Mouse (Mus musculus): ENCODE measurements around the gene Slc9b2. TPM values are rescaled to one million over a fixed set of nuclear protein-coding genes. Genes with fewer than 3 reads are reported as not detected.

Gene Slc9b2
- polyA plus RNA-seq, 1 experiment: 1.4 TPM

DNA sequence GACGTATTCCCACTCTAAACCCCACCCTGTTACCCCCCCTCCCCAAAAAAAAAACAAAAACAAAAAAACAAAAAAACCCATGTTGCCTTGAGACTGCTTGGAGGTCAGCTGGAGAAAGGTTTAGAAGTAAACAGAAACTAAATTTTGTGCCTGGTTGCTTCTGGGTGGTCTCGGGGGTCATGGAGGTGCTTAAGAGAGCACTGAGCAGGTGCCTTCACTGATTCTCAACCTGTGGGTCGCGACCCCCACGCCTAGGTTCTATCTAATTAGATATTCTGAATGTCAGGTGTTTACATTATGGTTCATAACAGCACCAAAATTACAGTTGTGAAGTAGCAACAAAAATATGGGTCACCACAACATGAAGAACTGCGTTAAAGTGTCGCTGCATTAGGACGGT is 25.8 kb upstream of the Slc9b2 start:
- TF ChIP-seq POLR2A (IDR thresholded peaks at IDR 0.05; ENCODE audit: low read depth, low read length) (no peak), CTCF (IDR thresholded peaks at IDR 0.05; ENCODE audit: borderline replicate concordance, insufficient read depth, low read length) (no peak)
- Histone ChIP-seq H3K4me3 (ENCODE audit: insufficient read depth, low read length) (no peak overlapping the region), H3K27ac (ENCODE audit: insufficient read depth, low read length) (no peak overlapping the region), H3K4me1 (ENCODE audit: control insufficient read depth, insufficient read depth, low read length) (no peaks in the 10 kb centered on the region)

GRCm38 (mm10) chr3:135285256-135285655 is 22.2 kb upstream of the Slc9b2 start:
- H3K27ac ChIP-seq (ENCODE audit: insufficient read depth, low read length): no peak overlapping the region
- TF ChIP-seq POLR2A (IDR thresholded peaks at IDR 0.05; ENCODE audit: low read depth, low read length): no peak
- TF ChIP-seq CTCF (IDR thresholded peaks at IDR 0.05; ENCODE audit: borderline replicate concordance, insufficient read depth, low read length): no peak
- H3K4me3 ChIP-seq (ENCODE audit: insufficient read depth, low read length): no peak overlapping the region
- no peaks in the 10 kb centered on the region for H3K4me1 ChIP-seq (ENCODE audit: control insufficient read depth, insufficient read depth, low read length)

- Histone ChIP-seq H3K27ac (ENCODE audit: insufficient read depth, low read length) (no peak overlapping the region), H3K4me1 (ENCODE audit: control insufficient read depth, insufficient read depth, low read length) (no peaks in the 10 kb centered on the region), H3K4me3 (ENCODE audit: insufficient read depth, low read length) (no peak overlapping the region)
- TF ChIP-seq CTCF (IDR thresholded peaks at IDR 0.05; ENCODE audit: borderline replicate concordance, insufficient read depth, low read length) (no peak), POLR2A (IDR thresholded peaks at IDR 0.05; ENCODE audit: low read depth, low read length) (no peak)
Measured at GRCm38 (mm10) chr3:135285807-135286206, 21.7 kb upstream of the Slc9b2 start.

DNA sequence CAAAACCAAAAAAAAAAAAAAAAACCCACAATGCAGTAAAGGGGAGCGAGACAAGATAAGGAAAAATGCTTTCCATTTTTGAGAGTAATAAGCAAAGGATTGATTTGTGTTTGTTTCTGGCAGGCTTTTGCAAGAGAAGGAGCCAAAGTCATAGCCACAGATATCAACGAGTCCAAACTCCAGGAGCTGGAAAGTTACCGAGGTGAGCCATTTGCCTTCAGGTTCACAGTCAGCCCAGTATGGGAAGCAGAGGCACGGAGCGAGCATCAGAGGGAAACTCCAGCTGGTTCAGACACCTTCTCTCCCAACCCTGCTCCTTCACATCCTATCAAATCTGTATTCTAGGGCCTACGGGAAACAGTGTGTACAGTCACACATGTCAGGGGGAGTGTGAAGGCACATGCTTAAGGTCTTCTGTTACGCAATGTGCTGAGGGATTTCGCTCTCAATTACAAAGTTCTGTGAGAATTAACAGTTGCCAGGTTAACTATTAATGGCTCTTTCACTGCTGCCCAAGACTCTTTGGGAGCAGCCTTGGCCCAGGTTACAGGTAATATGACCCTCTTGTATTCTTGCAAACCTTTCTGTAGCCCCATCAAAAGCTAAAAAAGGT is 19.3 kb upstream of the Slc9b2 start:
- H3K27ac ChIP-seq (ENCODE audit: insufficient read depth, low read length): no peak overlapping the region
- no peaks in the 10 kb centered on the region for H3K4me1 ChIP-seq (ENCODE audit: control insufficient read depth, insufficient read depth, low read length)
- no peak for TF ChIP-seq POLR2A (IDR thresholded peaks at IDR 0.05; ENCODE audit: low read depth, low read length)
- TF ChIP-seq CTCF (IDR thresholded peaks at IDR 0.05; ENCODE audit: borderline replicate concordance, insufficient read depth, low read length): no peak
- no peak overlapping the region for H3K4me3 ChIP-seq (ENCODE audit: insufficient read depth, low read length)

DNA sequence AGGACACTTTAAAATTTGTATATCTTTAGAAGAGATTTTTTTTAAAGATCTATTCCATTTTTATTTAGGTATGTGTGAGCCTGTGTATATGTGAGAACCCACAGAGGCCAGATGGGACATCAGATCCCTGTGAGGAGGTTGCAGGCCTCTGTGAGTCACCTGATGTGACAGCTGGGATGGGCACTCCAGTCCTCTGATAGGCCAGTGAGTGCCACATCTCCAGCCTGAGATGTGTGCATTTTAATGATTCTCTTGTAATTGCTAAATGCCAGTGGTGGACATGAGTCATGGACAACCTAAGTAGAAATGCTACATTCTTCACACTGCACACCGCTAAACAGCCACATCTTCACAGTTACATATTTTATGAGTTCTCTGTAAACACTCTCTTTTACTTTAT is 18.4 kb upstream of the Slc9b2 start:
- no peak overlapping the region for H3K4me3 ChIP-seq (ENCODE audit: insufficient read depth, low read length)
- no peaks in the 10 kb centered on the region for H3K4me1 ChIP-seq (ENCODE audit: control insufficient read depth, insufficient read depth, low read length)
- H3K27ac ChIP-seq (ENCODE audit: insufficient read depth, low read length): no peak overlapping the region
- TF ChIP-seq CTCF (IDR thresholded peaks at IDR 0.05; ENCODE audit: borderline replicate concordance, insufficient read depth, low read length) (no peak), POLR2A (IDR thresholded peaks at IDR 0.05; ENCODE audit: low read depth, low read length) (no peak)

GRCm38 (mm10) chr3:135290249-135290894 is 17.1 kb upstream of the Slc9b2 start:
- H3K4me3 ChIP-seq (ENCODE audit: insufficient read depth, low read length): no peak overlapping the region
- H3K4me1 ChIP-seq (ENCODE audit: control insufficient read depth, insufficient read depth, low read length): no peaks in the 10 kb centered on the region
- TF ChIP-seq CTCF (IDR thresholded peaks at IDR 0.05; ENCODE audit: borderline replicate concordance, insufficient read depth, low read length) (no peak), POLR2A (IDR thresholded peaks at IDR 0.05; ENCODE audit: low read depth, low read length) (no peak)
- no peak overlapping the region for H3K27ac ChIP-seq (ENCODE audit: insufficient read depth, low read length)

DNA sequence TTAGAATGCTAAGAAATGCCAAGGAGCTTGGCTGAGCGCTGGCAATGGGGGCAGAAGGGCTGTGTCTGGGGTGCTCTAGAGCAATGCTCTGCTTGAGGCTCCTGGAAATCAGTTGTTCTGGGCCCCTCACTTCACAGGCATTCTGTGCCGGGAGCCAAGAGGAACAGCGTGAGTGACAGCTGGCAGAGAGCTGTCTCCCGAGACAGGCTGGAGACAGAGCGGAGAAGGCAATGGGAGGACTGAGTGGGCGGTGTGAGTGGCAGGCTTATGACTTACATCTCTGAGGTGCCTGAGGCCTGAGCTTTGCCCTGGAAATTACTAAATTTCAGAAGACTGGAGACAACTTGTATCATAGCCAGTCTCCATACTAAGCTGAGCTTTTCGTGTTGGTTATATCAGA is 13.8 kb upstream of the Slc9b2 start:
- Histone ChIP-seq H3K4me1 (ENCODE audit: control insufficient read depth, insufficient read depth, low read length) (no peaks in the 10 kb centered on the region), H3K4me3 (ENCODE audit: insufficient read depth, low read length) (no peak overlapping the region), H3K27ac (ENCODE audit: insufficient read depth, low read length) (no peak overlapping the region)
- TF ChIP-seq CTCF (IDR thresholded peaks at IDR 0.05; ENCODE audit: borderline replicate concordance, insufficient read depth, low read length) (no peak), POLR2A (IDR thresholded peaks at IDR 0.05; ENCODE audit: low read depth, low read length) (no peak)

GRCm38 (mm10) chr3:135295559-135295958 is 11.9 kb upstream of the Slc9b2 start:
- TF ChIP-seq POLR2A (IDR thresholded peaks at IDR 0.05; ENCODE audit: low read depth, low read length): no peak
- TF ChIP-seq CTCF (IDR thresholded peaks at IDR 0.05; ENCODE audit: borderline replicate concordance, insufficient read depth, low read length): no peak
- no peak overlapping the region for H3K27ac ChIP-seq (ENCODE audit: insufficient read depth, low read length)

GRCm38 (mm10) chr3:135298560-135298959 is 8.9 kb upstream of the Slc9b2 start:
- no peaks in the 10 kb centered on the region for H3K4me1 ChIP-seq (ENCODE audit: control insufficient read depth, insufficient read depth, low read length)
- H3K27ac ChIP-seq (ENCODE audit: insufficient read depth, low read length): peak overlapping the region; percentile 87
- no peak overlapping the region for H3K4me3 ChIP-seq (ENCODE audit: insufficient read depth, low read length)
- TF ChIP-seq POLR2A (IDR thresholded peaks at IDR 0.05; ENCODE audit: low read depth, low read length): no peak
- TF ChIP-seq CTCF (IDR thresholded peaks at IDR 0.05; ENCODE audit: borderline replicate concordance, insufficient read depth, low read length): no peak

More at GRCm38 (mm10) chr3:135295559-135295958, 11.9 kb upstream of the Slc9b2 start:
- Histone ChIP-seq H3K4me3 (ENCODE audit: insufficient read depth, low read length) (no peak overlapping the region), H3K4me1 (ENCODE audit: control insufficient read depth, insufficient read depth, low read length) (no peaks in the 10 kb centered on the region)

- 0 out of 2 replicates have a peak overlapping the region, but pooled peaks have one; percentile 5 for H3K27ac ChIP-seq (ENCODE audit: insufficient read depth, low read length)
- TF ChIP-seq POLR2A (IDR thresholded peaks at IDR 0.05; ENCODE audit: low read depth, low read length): no peak
- TF ChIP-seq CTCF (IDR thresholded peaks at IDR 0.05; ENCODE audit: borderline replicate concordance, insufficient read depth, low read length): no peak
- H3K4me3 ChIP-seq (ENCODE audit: insufficient read depth, low read length): no peak overlapping the region
- no peaks in the 10 kb centered on the region for H3K4me1 ChIP-seq (ENCODE audit: control insufficient read depth, insufficient read depth, low read length)
Measured at GRCm38 (mm10) chr3:135300081-135300480, 7.4 kb upstream of the Slc9b2 start.

Data from embryonic fibroblast, embryonic 13.5 days (primary cell).